Mouse (Mus musculus) hindbrain, embryonic 11.5 days (tissue): ENCODE data around the gene Myh7. TPM values are rescaled to one million over a fixed set of nuclear protein-coding genes. Genes with fewer than 3 reads are reported as not detected.

Experiments used
- ATAC-seq: fragments of 200-750 bp; cut with Nextera tagmentation; 2 replicates; pipeline ENCODE4 v1.8.0; 2017; ENCODE audit warnings: mild to moderate bottlenecking, moderate TSS enrichment, moderate library complexity; ENCODE audit not compliant: low FRiP score
- DNase-seq: peaks from one replicate; pipeline ENCODE4 v3.0.0-alpha.2; 2015; ENCODE audit warnings: low spot score
- H3K27ac ChIP-seq: fragments of 300-500 bp; sonication (generic); 2 replicates; pipeline ENCODE4 v1.5.1; 2014; ENCODE audit warnings: mild to moderate bottlenecking, low read depth, low read length
- H3K27me3 ChIP-seq: fragments of 300-500 bp; sonication (generic); 2 replicates; pipeline ENCODE4 v1.6.1; 2014; ENCODE audit warnings: mild to moderate bottlenecking, low read length, moderate library complexity, mixed read lengths; ENCODE audit not compliant: control insufficient read depth, insufficient read depth
- H3K36me3 ChIP-seq: fragments of 300-500 bp; sonication (generic); 2 replicates; pipeline ENCODE4 v1.6.1; 2014; ENCODE audit warnings: mild to moderate bottlenecking, low read length, moderate library complexity, mixed read lengths; ENCODE audit not compliant: control insufficient read depth, insufficient read depth
- H3K4me1 ChIP-seq: fragments of 300-500 bp; sonication (generic); replicated peaks from 2 replicates; pipeline ENCODE4 v1.6.1; 2014; ENCODE audit warnings: low read length, mixed read lengths; ENCODE audit not compliant: control insufficient read depth, insufficient read depth
- H3K4me2 ChIP-seq: fragments of 300-500 bp; sonication (generic); replicated peaks from 2 replicates; pipeline ENCODE4 v1.6.1; 2014; ENCODE audit warnings: mild to moderate bottlenecking, low read depth, low read length
- H3K4me3 ChIP-seq: fragments of 300-500 bp; sonication (generic); 2 replicates; pipeline ENCODE4 v1.5.1; 2014; ENCODE audit warnings: low read depth, low read length
- H3K9ac ChIP-seq: fragments of 300-500 bp; sonication (generic); 2 replicates; pipeline ENCODE4 v1.6.1; 2014; ENCODE audit warnings: low read depth, low read length
- H3K9me3 ChIP-seq: fragments of 300-500 bp; sonication (generic); 2 replicates; pipeline ENCODE4 v1.6.1; 2016; ENCODE audit warnings: low read length; ENCODE audit not compliant: control insufficient read depth
- WGBS: fragments of 180-500 bp; shearing (Covaris S2); extraction: QIAGEN DNeasy Blood & Tissue Kit; methylation state at CpG from one replicate; pipeline ENCODE4 v1.1.7; 2014; 5-methylcytosine and 5-hydroxymethylcytosine counted together
- polyA plus RNA-seq: library from polyadenylated mRNA; unstranded; fragments of >200 nt; fragmentation: Nextera tagmentation; extraction: Ambion mirVana; gene quantifications from 2 replicates; pipeline ENCODE4 v1.2.1, GENCODE M21; 2014

Gene Myh7
- polyA plus RNA-seq, 1 experiment from 2014 or later, result 1.8 TPM

DNA sequence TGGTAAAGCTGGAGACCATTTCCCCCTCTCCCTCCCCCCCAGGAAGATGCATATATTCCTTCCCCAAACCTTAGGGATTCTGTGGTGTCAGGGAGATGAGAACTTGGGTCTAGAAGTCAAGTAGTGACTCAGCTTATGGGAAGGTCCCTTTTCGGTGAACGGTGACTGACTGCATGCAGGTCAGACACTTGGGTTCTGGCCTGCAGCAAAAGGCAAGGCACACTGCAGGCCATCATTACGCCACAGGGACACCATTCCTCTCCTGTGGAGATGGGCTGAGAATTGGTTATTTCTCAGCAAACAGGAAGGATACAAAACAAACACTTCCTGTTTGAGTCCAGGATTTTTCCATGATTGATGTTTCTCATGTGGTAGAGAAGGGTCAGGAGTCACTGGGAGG lies 35.2 kb downstream of the Myh7 start:
- no peak overlapping the region for H3K27ac ChIP-seq
- H3K4me2 ChIP-seq, result no peak overlapping the region
- no peak for DNase-seq
- no peaks in the 10 kb centered on the region for H3K36me3 ChIP-seq
- no peaks in the 10 kb centered on the region for H3K9me3 ChIP-seq
- H3K4me1 ChIP-seq, result no peaks in the 10 kb centered on the region
- H3K27me3 ChIP-seq, result no peaks in the 10 kb centered on the region
- 89% methylated on average over 3 of the region's 3 CpGs for WGBS
- no peak for ATAC-seq
- H3K4me3 ChIP-seq, result no peak overlapping the region
- no peak overlapping the region for H3K9ac ChIP-seq

GRCm38 (mm10) chr14:54958503-54958902 lies 35.9 kb downstream of the Myh7 start:
- WGBS, result 87% methylated on average over 4 of the region's 4 CpGs
- H3K4me3 ChIP-seq, result no peak overlapping the region
- no peak for ATAC-seq

DNA sequence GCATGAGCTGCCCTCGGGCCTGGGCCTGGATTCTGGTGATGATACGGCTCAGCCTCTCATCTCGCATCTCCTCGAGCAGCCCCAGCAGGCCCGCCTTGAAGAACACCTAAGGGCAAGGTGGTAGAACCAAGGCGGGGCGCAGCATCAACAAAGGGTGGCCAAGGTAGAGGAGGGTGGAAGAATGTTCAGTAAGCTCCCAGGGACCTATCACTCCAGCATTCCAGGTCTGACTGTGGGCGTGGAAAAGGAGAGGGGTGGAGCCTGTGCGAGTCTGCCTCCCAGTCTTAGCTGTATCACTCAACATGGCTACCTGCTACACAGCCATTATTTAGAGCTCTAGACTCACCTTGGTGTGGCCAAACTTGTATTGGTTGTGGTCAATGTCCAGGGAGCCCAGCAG lies 37.9 kb downstream of the Myh7 start:
- no peak overlapping the region for H3K4me2 ChIP-seq
- 84% methylated on average over 9 of the region's 9 CpGs for WGBS
- no peaks in the 10 kb centered on the region for H3K27me3 ChIP-seq
- no peaks in the 10 kb centered on the region for H3K9me3 ChIP-seq
- H3K36me3 ChIP-seq, result no peaks in the 10 kb centered on the region
- no peak for DNase-seq
- H3K4me3 ChIP-seq, result no peak overlapping the region
- H3K9ac ChIP-seq, result no peak overlapping the region
- ATAC-seq, result no peak
- no peak overlapping the region for H3K27ac ChIP-seq
- no peaks in the 10 kb centered on the region for H3K4me1 ChIP-seq

More at GRCm38 (mm10) chr14:54958503-54958902, 35.9 kb downstream of the Myh7 start:
- Histone ChIP-seq H3K27ac (no peak overlapping the region), H3K9ac (no peak overlapping the region), H3K36me3 (no peaks in the 10 kb centered on the region), H3K4me1 (no peaks in the 10 kb centered on the region), H3K9me3 (no peaks in the 10 kb centered on the region), H3K4me2 (no peak overlapping the region), H3K27me3 (no peaks in the 10 kb centered on the region)
- DNase-seq, result no peak

DNA sequence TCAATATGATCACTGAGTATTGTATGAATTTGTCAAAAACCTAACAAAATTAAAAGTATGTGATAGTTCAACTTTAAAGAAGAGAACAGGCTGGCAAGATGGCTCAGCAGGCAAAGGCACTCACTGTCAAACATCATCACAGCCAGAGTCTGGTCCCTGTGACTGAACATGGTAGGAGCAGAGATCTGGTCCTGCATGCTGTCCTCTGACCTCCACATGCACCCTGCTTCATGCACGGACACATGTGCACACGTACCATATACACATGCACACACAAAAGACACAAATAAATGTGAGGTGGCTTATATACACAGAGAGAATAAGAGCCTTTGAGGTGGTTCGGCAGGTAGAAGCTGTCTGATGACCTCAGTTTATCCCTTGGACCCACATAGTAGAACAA lies 38.9 kb downstream of the Myh7 start:
- Histone ChIP-seq H3K27ac (no peak overlapping the region), H3K9ac (no peak overlapping the region), H3K27me3 (no peaks in the 10 kb centered on the region), H3K36me3 (no peaks in the 10 kb centered on the region), H3K4me1 (no peaks in the 10 kb centered on the region), H3K9me3 (no peaks in the 10 kb centered on the region), H3K4me3 (no peak overlapping the region), H3K4me2 (no peak overlapping the region)
- 90% methylated on average over 3 of the region's 3 CpGs for WGBS
- ATAC-seq (no peak), DNase-seq (no peak)

GRCm38 (mm10) chr14:54954474-54954873 lies 40.0 kb downstream of the Myh7 start:
- DNase-seq (no peak), ATAC-seq (no peak)
- Histone ChIP-seq H3K27ac (no peak overlapping the region), H3K27me3 (no peaks in the 10 kb centered on the region), H3K4me3 (no peak overlapping the region), H3K4me2 (no peak overlapping the region), H3K9ac (no peak overlapping the region), H3K4me1 (no peaks in the 10 kb centered on the region), H3K9me3 (no peaks in the 10 kb centered on the region), H3K36me3 (no peaks in the 10 kb centered on the region)
- WGBS, result 79% methylated on average over 3 of the region's 3 CpGs

- Histone ChIP-seq H3K9ac (no peak overlapping the region), H3K9me3 (no peaks in the 10 kb centered on the region), H3K4me2 (no peak overlapping the region), H3K4me1 (no peaks in the 10 kb centered on the region), H3K27me3 (no peaks in the 10 kb centered on the region), H3K36me3 (no peaks in the 10 kb centered on the region), H3K27ac (no peak overlapping the region), H3K4me3 (no peak overlapping the region)
- 90% methylated on average over 8 of the region's 8 CpGs for WGBS
- ATAC-seq, result no peak
- DNase-seq, result no peak
These were observed 40.7 kb downstream of the Myh7 start for GRCm38 (mm10) chr14:54953664-54954206.

DNA sequence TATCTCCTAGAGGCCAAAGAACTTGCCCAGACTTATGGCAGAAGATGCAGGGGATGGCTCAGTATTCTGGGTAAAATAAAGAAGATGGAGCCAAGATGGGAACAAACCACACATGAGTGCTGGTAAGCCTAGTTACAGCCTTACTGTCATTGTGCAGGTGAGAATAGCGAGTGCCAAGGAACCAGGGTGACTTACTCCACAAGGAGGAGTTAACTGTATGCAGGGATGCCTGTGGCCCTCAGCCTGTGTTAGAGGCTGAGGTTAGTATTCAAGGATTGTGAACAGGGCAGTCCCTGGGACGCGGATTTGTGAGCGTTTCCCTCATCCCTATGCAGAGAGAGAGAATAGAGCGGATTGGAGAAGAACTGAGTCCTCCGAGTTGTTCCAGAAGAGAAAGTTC lies 42.8 kb downstream of the Myh7 start:
- no peak overlapping the region for H3K4me2 ChIP-seq
- no peaks in the 10 kb centered on the region for H3K36me3 ChIP-seq
- no peaks in the 10 kb centered on the region for H3K27me3 ChIP-seq
- H3K4me3 ChIP-seq, result no peak overlapping the region
- H3K4me1 ChIP-seq, result no peaks in the 10 kb centered on the region
- no peaks in the 10 kb centered on the region for H3K9me3 ChIP-seq
- WGBS, result 87% methylated on average over 6 of the region's 6 CpGs
- no peak overlapping the region for H3K27ac ChIP-seq
- DNase-seq (no peak), ATAC-seq (no peak)
- H3K9ac ChIP-seq, result no peak overlapping the region

DNA sequence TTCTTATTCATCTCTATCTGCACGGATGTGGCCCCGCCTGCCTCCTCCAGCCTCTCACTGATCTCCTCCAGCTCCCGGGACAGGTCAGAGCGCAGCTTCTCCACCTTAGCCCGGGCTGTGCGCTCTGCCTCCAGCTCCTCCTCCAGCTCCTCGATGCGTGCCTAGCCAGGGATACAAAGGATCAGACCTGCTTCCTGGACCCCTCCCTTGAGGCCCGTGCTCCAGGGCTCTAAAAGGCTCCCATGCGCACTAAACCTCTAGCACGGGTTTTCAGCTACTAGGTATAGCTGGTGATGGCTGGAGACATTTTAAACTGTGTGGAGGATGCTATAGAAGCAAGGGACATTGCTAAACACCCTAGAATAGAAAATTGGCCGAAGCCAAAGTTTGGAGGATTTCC lies 43.9 kb downstream of the Myh7 start:
- H3K4me2 ChIP-seq, result no peak overlapping the region
- no peak overlapping the region for H3K9ac ChIP-seq
- no peaks in the 10 kb centered on the region for H3K4me1 ChIP-seq
- ATAC-seq, result no peak
- 54% methylated on average over 12 of the region's 12 CpGs for WGBS
- H3K9me3 ChIP-seq, result no peaks in the 10 kb centered on the region
- no peak overlapping the region for H3K4me3 ChIP-seq
- DNase-seq, result no peak
- H3K27ac ChIP-seq, result no peak overlapping the region
- no peaks in the 10 kb centered on the region for H3K27me3 ChIP-seq
- no peaks in the 10 kb centered on the region for H3K36me3 ChIP-seq

DNA sequence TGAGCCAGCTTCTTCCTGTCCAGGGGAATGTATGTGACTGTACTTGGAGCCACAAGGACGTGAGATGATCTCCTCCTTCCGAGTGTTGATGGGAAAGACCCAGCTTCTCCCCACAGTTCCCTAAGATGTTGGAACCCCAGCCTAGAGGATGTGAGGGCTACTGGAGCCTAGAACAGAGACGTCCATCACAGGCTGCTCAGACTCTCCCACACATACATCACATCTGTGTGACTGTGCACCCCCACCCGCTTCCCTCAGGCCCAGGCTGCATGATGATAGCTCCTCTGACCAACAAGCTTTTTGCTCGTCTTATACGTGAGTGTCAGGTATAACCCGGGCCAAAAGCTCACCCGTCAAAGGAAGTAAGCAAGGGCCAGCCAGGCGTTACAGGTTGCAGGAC lies 45.6 kb downstream of the Myh7 start:
- DNase-seq (no peak), ATAC-seq (no peak)
- no peak overlapping the region for H3K27ac ChIP-seq
- H3K4me1 ChIP-seq, result no peaks in the 10 kb centered on the region
- no peaks in the 10 kb centered on the region for H3K36me3 ChIP-seq
- no peak overlapping the region for H3K9ac ChIP-seq
- no peaks in the 10 kb centered on the region for H3K27me3 ChIP-seq
- H3K4me2 ChIP-seq, result no peak overlapping the region
- WGBS, result 86% methylated on average over 9 of the region's 9 CpGs
- H3K9me3 ChIP-seq, result no peaks in the 10 kb centered on the region
- no peak overlapping the region for H3K4me3 ChIP-seq
